Mouse (Mus musculus) stomach, postnatal 0 days (tissue): Measurements from ENCODE around the gene Acadvl. TPM values are rescaled to one million over a fixed set of nuclear protein-coding genes. Genes with fewer than 3 reads are reported as not detected.

ENCODE experiments used
- ATAC-seq: fragments of 200-750 bp; cut with Nextera tagmentation; 2 replicates; pipeline ENCODE4 v1.8.0; 2017; ENCODE audit not compliant: low FRiP score, low TSS enrichment
- DNase-seq: peaks from one replicate; pipeline ENCODE4 v3.0.0-alpha.2; 2016; ENCODE audit warnings: low spot score
- H3K27ac ChIP-seq: fragments of 300-500 bp; sonication (generic); replicated peaks from 2 replicates; pipeline ENCODE4 v1.5.1; 2014; ENCODE audit warnings: mild to moderate bottlenecking, control low read depth
- H3K27me3 ChIP-seq: fragments of 300-500 bp; sonication (generic); 2 replicates; pipeline ENCODE4 v1.6.1; 2014; ENCODE audit warnings: low read length; ENCODE audit not compliant: control insufficient read depth, insufficient read depth
- H3K36me3 ChIP-seq: fragments of 300-500 bp; sonication (generic); 2 replicates; pipeline ENCODE4 v1.6.1; 2014; ENCODE audit warnings: low read length, mixed read lengths; ENCODE audit not compliant: control insufficient read depth, insufficient read depth
- H3K4me1 ChIP-seq: fragments of 300-500 bp; sonication (generic); replicated peaks from 2 replicates; pipeline ENCODE4 v1.6.1; 2014; ENCODE audit warnings: antibody characterized with exemption; ENCODE audit not compliant: control insufficient read depth, insufficient read depth
- H3K4me2 ChIP-seq: fragments of 300-500 bp; sonication (generic); replicated peaks from 2 replicates; pipeline ENCODE4 v1.6.1; 2014; ENCODE audit warnings: low read depth, mild to moderate bottlenecking, control low read depth, moderate library complexity
- H3K4me3 ChIP-seq: fragments of 300-500 bp; sonication (generic); 2 replicates; pipeline ENCODE4 v1.5.1; 2014; ENCODE audit warnings: low read depth, low read length, control low read depth
- H3K9ac ChIP-seq: fragments of 300-500 bp; sonication (generic); 2 replicates; pipeline ENCODE4 v1.6.1; 2014; ENCODE audit warnings: mild to moderate bottlenecking, low read length, control low read depth, mixed read lengths
- H3K9me3 ChIP-seq: fragments of 300-500 bp; sonication (generic); 2 replicates; pipeline ENCODE4 v1.6.1; 2016; ENCODE audit warnings: low read length; ENCODE audit not compliant: control insufficient read depth
- CTCF ChIP-seq: IDR thresholded peaks from 2 replicates; pipeline ENCODE4 v1.5.1; 2016; ENCODE audit warnings: antibody characterized with exemption, low read depth, mild to moderate bottlenecking, moderate library complexity
- EP300 ChIP-seq: optimal IDR thresholded peaks from 2 replicates; pipeline ENCODE3; 2016; ENCODE audit warnings: antibody characterized with exemption
- WGBS: fragments of 180-500 bp; shearing (Covaris S2); extraction: QIAGEN DNeasy Blood & Tissue Kit; methylation state at CpG from one replicate; pipeline ENCODE4 v1.1.7; 2014; 5-methylcytosine and 5-hydroxymethylcytosine counted together
- polyA plus RNA-seq: library from polyadenylated mRNA; unstranded; fragments of >200 nt; fragmentation: Nextera tagmentation; extraction: Ambion mirVana; gene quantifications from 2 replicates; pipeline ENCODE4 v1.2.1, GENCODE M21; 2015

Acadvl gene
- polyA plus RNA-seq, 1 experiment from 2014 or later: 143 TPM

GRCm38 (mm10) chr11:69983377-69983776, 31.8 kb downstream of the Acadvl start:
- Histone ChIP-seq H3K9me3 (no peaks in the 10 kb centered on the region), H3K27me3 (no peaks in the 10 kb centered on the region), H3K4me1 (no peaks in the 10 kb centered on the region; the same call in 1 of the 2 replicates), H3K4me3 (no peak overlapping the region), H3K4me2 (peak overlapping the region; percentile 91), H3K9ac (no peak overlapping the region), H3K27ac (0 out of 2 replicates have a peak overlapping the region, but pooled peaks have one; percentile 3), H3K36me3 (peaks cover 11% of the 10 kb centered on the region)
- no peak for TF ChIP-seq CTCF
- ATAC-seq (no peak), DNase-seq (no peak)
- WGBS: 78% methylated on average over 4 of the region's 4 CpGs

- WGBS: 15% methylated on average over 5 of the region's 5 CpGs
- no peaks in the 10 kb centered on the region; the same call in 1 of the 2 replicates for H3K4me1 ChIP-seq
- H3K9me3 ChIP-seq: no peaks in the 10 kb centered on the region
- H3K27me3 ChIP-seq: no peaks in the 10 kb centered on the region
- no peak overlapping the region for H3K4me3 ChIP-seq
- peak overlapping the region; percentile 13 for H3K9ac ChIP-seq
- DNase-seq (no peak), ATAC-seq (no peak)
- H3K4me2 ChIP-seq: peak overlapping the region; percentile 91
- no peak for TF ChIP-seq EP300
- no peak for TF ChIP-seq CTCF
- 0 out of 2 replicates have a peak overlapping the region, but pooled peaks have one; percentile 3 for H3K27ac ChIP-seq
- H3K36me3 ChIP-seq: peaks cover 7% of the 10 kb centered on the region; the same call in 1 of the 2 replicates
Measured at GRCm38 (mm10) chr11:69982877-69983276, 32.3 kb downstream of the Acadvl start.

DNA sequence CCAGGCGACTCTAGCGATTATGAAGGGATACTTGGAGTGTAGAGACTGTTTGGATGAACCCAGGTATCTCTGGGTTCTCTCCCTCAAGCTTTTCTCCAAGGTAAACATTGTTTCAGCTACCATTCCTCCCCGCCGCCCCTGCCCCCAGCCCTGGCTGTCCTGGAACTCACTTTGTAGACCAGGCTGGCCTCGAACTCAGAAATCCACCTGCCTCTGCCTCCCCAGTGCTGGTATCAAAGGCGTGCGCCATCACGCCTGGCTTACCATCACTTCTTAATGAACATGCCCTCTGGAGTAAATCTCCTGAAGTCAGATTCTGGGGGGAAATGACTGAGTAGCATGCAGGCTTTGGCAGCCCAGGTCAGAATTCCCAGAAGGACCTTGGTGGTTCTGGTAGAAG, 33.0 kb downstream of the Acadvl start, which contains the start of gene Elp5:
Gene Elp5 (minus strand): TSS at position 293 of the 400 bp plus-strand sequence.
- Histone ChIP-seq H3K36me3 (peaks cover 7% of the 10 kb centered on the region; the same call in 1 of the 2 replicates), H3K4me3 (peak within 1 kb of the TSS; percentile 97), H3K27ac (peak within 1 kb of the TSS; percentile 98), H3K9me3 (no peaks in the 10 kb centered on the region), H3K4me2 (peak within 1 kb of the TSS; percentile 91), H3K9ac (peak within 1 kb of the TSS; percentile 97), H3K4me1 (no peaks in the 10 kb centered on the region; the same call in 1 of the 2 replicates), H3K27me3 (no peaks in the 10 kb centered on the region)
- no peak for TF ChIP-seq EP300
- no peak for ATAC-seq
- DNase-seq: no peak
- 42% methylated on average over 8 of the region's 8 CpGs for WGBS

- H3K4me1 ChIP-seq: no peaks in the 10 kb centered on the region; the same call in 1 of the 2 replicates
- no peaks in the 10 kb centered on the region for H3K27me3 ChIP-seq
- H3K27ac ChIP-seq: peak within 1 kb of the TSS; percentile 98
- peaks cover 7% of the 10 kb centered on the region; the same call in 1 of the 2 replicates for H3K36me3 ChIP-seq
- under 1% methylated on average over 32 of the region's 43 CpGs for WGBS
- TF ChIP-seq CTCF (no peak), EP300 (no peak)
- ATAC-seq (0 out of 2 replicates have a peak, but pooled peaks have one; percentile 3), DNase-seq (no peak)
- H3K4me2 ChIP-seq: peak within 1 kb of the TSS; percentile 91
- H3K9me3 ChIP-seq: no peaks in the 10 kb centered on the region
- peak within 1 kb of the TSS; percentile 97 for H3K4me3 ChIP-seq
- peak within 1 kb of the TSS; percentile 97 for H3K9ac ChIP-seq
Measured at GRCm38 (mm10) chr11:69981141-69981762, 34.0 kb downstream of the Acadvl start, which contains the start of gene Ctdnep1. TSS of gene Ctdnep1 (plus strand) at chr11:69981156.

- H3K36me3 ChIP-seq: peaks cover 7% of the 10 kb centered on the region; the same call in 1 of the 2 replicates
- DNase-seq (peak; percentile 99), ATAC-seq (peak; percentile 95)
- H3K9me3 ChIP-seq: no peaks in the 10 kb centered on the region
- H3K4me2 ChIP-seq: peak overlapping the region; percentile 91
- TF ChIP-seq EP300 (peak; percentile 71), CTCF (0 out of 2 replicates have a peak, but pooled peaks have one; percentile 12)
- H3K27me3 ChIP-seq: no peaks in the 10 kb centered on the region
- H3K4me1 ChIP-seq: no peaks in the 10 kb centered on the region; the same call in 1 of the 2 replicates
- peak overlapping the region; percentile 97 for H3K9ac ChIP-seq
- peak overlapping the region; percentile 98 for H3K27ac ChIP-seq
- WGBS: under 1% methylated on average over 36 of the region's 60 CpGs
- peak overlapping the region; percentile 97 for H3K4me3 ChIP-seq
Measured at GRCm38 (mm10) chr11:69980196-69981140, 34.7 kb downstream of the Acadvl start.
